Mouse (Mus musculus): ENCODE measurements around the gene Zfp598. TPM values are rescaled to one million over a fixed set of nuclear protein-coding genes. Genes with fewer than 3 reads are reported as not detected.
A peak's percentile ranks its signal among the peaks of the same experiment; 100 is the strongest.
"Not testable (repeated sequence)": the region's sequence is repeated elsewhere in the genome, so short reads cannot be mapped to it uniquely, and the experiment has no call there.

The Zfp598 gene
- polyA plus RNA-seq, 1 experiment from 2014 or later, result 26.8 TPM

DNA sequence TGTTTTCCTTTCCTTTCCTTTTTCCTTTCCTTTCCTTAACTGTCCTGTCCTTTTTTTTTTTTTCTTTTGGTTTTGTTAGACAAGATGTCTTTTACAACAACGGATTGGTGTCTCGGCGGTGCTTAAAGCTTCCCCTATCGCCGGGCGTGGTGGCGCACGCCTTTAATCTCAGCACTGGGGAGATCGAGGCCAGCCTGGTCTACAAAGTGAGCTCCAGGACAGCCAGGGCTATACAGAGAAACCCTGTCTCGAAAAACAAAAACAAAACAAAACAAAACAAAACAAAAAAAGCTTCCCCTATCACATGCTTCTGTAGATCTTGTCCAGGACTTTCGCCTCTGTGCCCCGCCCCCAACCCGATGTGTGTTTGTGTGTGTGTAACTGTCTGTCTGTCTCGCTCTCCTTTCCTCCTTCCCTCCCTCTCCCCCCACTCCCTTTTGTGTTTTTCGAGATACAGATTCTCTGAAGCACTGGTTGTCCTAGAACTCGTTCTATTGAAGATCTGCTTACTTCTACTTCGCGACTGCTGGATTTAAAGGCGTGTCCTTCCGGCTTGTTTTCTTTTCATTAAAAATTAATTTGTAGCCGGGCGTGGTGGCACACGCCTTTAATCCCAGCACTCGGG lies 38.4 kb downstream of the Zfp598 start:
- Histone ChIP-seq H3K9ac (peak overlapping the region; percentile 79; the same call in 1 of the 2 replicates), H3K4me2 (replicated peaks) (peak overlapping the region; percentile 72), H3K27me3 (no peaks in the 10 kb centered on the region), H3K36me3 (peaks cover 22% of the 10 kb centered on the region), H3K4me1 (peaks cover 17% of the 10 kb centered on the region), H3K27ac (replicated peaks) (peak overlapping the region; percentile 84), H3K4me3 (replicated peaks) (peak overlapping the region; percentile 87), H3K9me3 (replicated peaks) (no peaks in the 10 kb centered on the region)
- no peak for ATAC-seq (ENCODE audit: insufficient number of reproducible peaks, low FRiP score, low TSS enrichment, low read depth)
- 3% methylated on average over 24 of the region's 24 CpGs for WGBS

- Histone ChIP-seq H3K9ac (no peak overlapping the region), H3K9me3 (replicated peaks) (no peaks in the 10 kb centered on the region), H3K36me3 (peaks cover 19% of the 10 kb centered on the region), H3K27me3 (no peaks in the 10 kb centered on the region), H3K27ac (replicated peaks) (no peak overlapping the region), H3K4me1 (peaks cover 17% of the 10 kb centered on the region), H3K4me3 (replicated peaks) (peak overlapping the region; percentile 87), H3K4me2 (replicated peaks) (peak overlapping the region; percentile 72)
- ATAC-seq (ENCODE audit: insufficient number of reproducible peaks, low FRiP score, low TSS enrichment, low read depth), result no peak
- 39% methylated on average over 2 of the region's 2 CpGs for WGBS
Observed at GRCm38 (mm10) chr17:24708646-24709045, 39.2 kb downstream of the Zfp598 start.

DNA sequence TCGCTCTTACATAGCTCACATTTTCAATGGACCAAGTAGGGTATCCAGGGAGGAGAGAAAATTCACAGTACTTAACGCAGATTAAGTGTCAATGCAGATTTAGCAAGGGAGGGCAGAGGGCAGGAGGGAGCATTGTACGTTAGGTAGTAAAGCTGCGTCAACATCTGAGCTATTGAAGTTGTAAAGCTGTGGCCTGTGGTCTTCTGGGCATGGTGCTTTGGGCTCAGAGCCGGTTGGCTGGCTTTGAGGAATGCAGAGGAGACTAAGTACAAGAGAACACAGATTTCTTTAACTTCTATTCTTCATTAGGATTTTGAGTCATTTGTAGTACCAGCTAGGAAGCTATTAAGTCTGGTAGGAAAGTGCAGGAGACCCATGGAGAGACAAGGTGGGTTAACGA lies 46.1 kb downstream of the Zfp598 start:
- Histone ChIP-seq H3K4me2 (replicated peaks) (no peak overlapping the region), H3K9me3 (replicated peaks) (no peaks in the 10 kb centered on the region), H3K36me3 (peaks cover 21% of the 10 kb centered on the region), H3K27me3 (no peaks in the 10 kb centered on the region), H3K27ac (replicated peaks) (no peak overlapping the region), H3K4me1 (peaks cover 7% of the 10 kb centered on the region), H3K4me3 (replicated peaks) (no peak overlapping the region), H3K9ac (no peak overlapping the region)
- WGBS, result 72% methylated on average over 6 of the region's 6 CpGs
- no peak for ATAC-seq (ENCODE audit: insufficient number of reproducible peaks, low FRiP score, low TSS enrichment, low read depth)

- Histone ChIP-seq H3K9me3 (replicated peaks) (no peaks in the 10 kb centered on the region), H3K27ac (replicated peaks) (no peak overlapping the region), H3K27me3 (no peaks in the 10 kb centered on the region), H3K9ac (no peak overlapping the region), H3K36me3 (peaks cover 21% of the 10 kb centered on the region), H3K4me3 (replicated peaks) (no peak overlapping the region), H3K4me2 (replicated peaks) (no peak overlapping the region), H3K4me1 (peaks cover 8% of the 10 kb centered on the region)
- WGBS, result 93% methylated on average over 15 of the region's 15 CpGs
- no peak for ATAC-seq (ENCODE audit: insufficient number of reproducible peaks, low FRiP score, low TSS enrichment, low read depth)
Observed at GRCm38 (mm10) chr17:24716166-24716682, 46.7 kb downstream of the Zfp598 start.

DNA sequence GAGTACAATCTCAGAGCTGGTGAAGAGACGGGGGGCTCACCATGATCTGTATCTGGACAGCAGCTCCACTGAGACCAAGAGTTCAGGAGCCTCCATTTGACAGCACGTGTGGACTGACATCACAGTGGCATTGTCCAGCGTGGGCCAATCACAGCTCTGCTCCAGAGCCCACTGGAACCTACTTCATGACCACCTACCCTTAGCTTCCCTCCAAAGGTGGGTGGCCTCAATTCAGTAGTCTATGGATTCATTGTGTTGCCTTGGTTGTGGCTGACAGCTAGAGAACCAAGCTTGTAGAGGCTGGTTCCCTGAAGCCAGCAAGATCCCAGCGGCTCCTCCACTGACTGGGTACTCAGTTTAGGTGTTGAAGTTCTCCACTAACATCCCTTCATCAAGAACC lies 48.5 kb downstream of the Zfp598 start, which contains the start of the genes Rnf151 and Rps2:
Gene Rnf151, minus strand, starts transcription at position 121 of the 400 bp plus-strand sequence.
Gene Rps2, plus strand, starts transcription at position 174 of the 400 bp plus-strand sequence.
- Histone ChIP-seq H3K9me3 (replicated peaks) (no peaks in the 10 kb centered on the region), H3K4me1 (peaks cover 23% of the 10 kb centered on the region), H3K27ac (replicated peaks) (no peak within 1 kb of the TSS), H3K9ac (peak within 1 kb of the TSS; percentile 95; the same call in 1 of the 2 replicates), H3K27me3 (no peaks in the 10 kb centered on the region), H3K4me3 (replicated peaks) (peak within 1 kb of the TSS; percentile 93), H3K36me3 (peaks cover 35% of the 10 kb centered on the region), H3K4me2 (replicated peaks) (peak within 1 kb of the TSS; percentile 56)
- ATAC-seq (ENCODE audit: insufficient number of reproducible peaks, low FRiP score, low TSS enrichment, low read depth), result no peak
- WGBS, result 81% methylated on average over 4 of the region's 4 CpGs

DNA sequence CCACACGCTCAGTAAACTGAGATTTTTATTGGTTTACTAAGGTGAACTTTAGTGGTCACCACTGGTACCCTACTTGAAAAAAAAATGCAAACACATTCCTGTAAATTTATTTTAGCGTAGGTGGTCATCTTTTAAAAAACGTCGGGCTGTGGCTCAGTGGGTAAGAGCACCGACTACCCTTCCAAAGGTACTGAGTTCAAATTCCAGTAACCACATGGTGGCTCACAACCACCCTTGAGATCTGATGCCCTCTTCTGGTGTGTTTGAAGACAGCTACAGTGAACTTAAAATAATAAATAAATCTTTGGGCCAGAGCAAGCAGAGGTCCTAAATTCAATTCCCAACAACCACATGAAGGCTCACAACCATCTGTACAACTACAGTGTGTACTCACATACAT lies 49.5 kb downstream of the Zfp598 start:
- Histone ChIP-seq H3K4me3 (replicated peaks) (peak overlapping the region; percentile 93), H3K4me1 (peaks cover 32% of the 10 kb centered on the region), H3K9ac (peak overlapping the region; percentile 95), H3K36me3 (peaks cover 35% of the 10 kb centered on the region), H3K4me2 (replicated peaks) (peak overlapping the region; percentile 56)
- 58% methylated on average over 5 of the region's 5 CpGs for WGBS
- H3K27me3 ChIP-seq; H3K27ac ChIP-seq (replicated peaks); H3K9me3 ChIP-seq (replicated peaks); ATAC-seq (ENCODE audit: insufficient number of reproducible peaks, low FRiP score, low TSS enrichment, low read depth): not testable (repeated sequence)

DNA sequence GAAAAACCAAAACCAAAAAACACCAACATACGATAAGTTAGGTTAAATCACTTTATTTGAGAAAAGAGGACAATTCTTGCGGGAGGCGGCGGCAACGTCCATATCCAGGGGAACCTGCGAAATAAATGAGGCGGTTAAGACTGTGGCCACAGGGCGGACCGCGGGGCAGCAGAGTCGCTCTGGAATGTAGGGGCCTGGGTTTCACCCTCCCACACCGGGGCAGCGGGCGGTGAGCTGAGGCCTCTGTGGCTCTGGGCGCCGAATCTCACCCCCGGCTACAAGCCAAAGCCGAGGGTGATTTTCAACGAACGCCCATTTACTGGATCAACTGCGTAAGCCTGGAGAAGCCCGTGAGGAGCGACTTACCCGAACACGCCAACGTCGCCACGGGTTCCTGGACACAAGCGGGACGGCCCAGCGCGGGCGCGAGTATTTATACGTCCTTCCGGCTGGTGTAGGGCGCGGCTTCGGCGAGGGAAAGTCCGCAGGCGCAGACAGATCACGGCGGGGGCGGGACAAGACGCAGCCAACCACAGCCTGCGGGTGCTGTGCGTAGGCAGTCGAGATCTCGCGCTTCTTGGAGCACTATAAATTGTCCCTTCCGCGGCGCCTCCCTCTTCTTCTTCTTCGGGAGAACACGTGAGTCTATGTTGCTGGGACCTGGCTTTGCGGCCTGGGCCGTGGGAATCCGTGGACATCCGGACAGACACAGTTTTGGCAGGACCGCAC lies 50.2 kb downstream of the Zfp598 start:
- H3K4me1 ChIP-seq, result peaks cover 32% of the 10 kb centered on the region
- peak overlapping the region; percentile 95 for H3K9ac ChIP-seq
- H3K36me3 ChIP-seq, result peaks cover 35% of the 10 kb centered on the region
- H3K4me2 ChIP-seq (replicated peaks), result peak overlapping the region; percentile 68
- WGBS, result under 1% methylated on average over 61 of the region's 61 CpGs
- peak overlapping the region; percentile 89 for H3K27ac ChIP-seq (replicated peaks)
- ATAC-seq (ENCODE audit: insufficient number of reproducible peaks, low FRiP score, low TSS enrichment, low read depth), result peak; percentile 99
- peak overlapping the region; percentile 93 for H3K4me3 ChIP-seq (replicated peaks)
- no peaks in the 10 kb centered on the region for H3K9me3 ChIP-seq (replicated peaks)
- no peaks in the 10 kb centered on the region for H3K27me3 ChIP-seq

DNA sequence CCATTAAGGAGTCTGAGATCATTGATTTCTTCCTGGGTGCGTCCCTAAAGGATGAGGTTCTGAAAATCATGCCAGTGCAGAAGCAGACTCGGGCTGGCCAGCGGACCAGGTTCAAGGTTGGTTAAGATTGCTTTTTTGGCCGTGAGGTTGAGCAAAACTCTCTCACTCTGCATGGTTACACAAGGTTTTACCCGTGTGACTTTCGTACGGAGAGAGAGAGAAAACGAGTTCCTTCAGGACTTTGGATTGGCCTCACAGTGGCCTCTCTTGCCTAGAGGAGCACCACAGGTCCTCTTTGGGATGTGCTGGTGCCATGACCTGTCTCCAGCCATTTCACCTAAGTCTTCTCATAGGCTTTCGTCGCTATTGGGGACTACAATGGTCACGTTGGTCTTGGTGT lies 51.1 kb downstream of the Zfp598 start:
- WGBS, result 0% methylated on average over 11 of the region's 11 CpGs
- Histone ChIP-seq H3K36me3 (peaks cover 29% of the 10 kb centered on the region), H3K4me1 (peaks cover 32% of the 10 kb centered on the region), H3K9ac (peak overlapping the region; percentile 78), H3K4me2 (replicated peaks) (peak overlapping the region; percentile 68), H3K27ac (replicated peaks) (peak overlapping the region; percentile 89; the same call in 1 of the 2 replicates), H3K4me3 (replicated peaks) (peak overlapping the region; percentile 93)
- H3K9me3 ChIP-seq (replicated peaks); H3K27me3 ChIP-seq; ATAC-seq (ENCODE audit: insufficient number of reproducible peaks, low FRiP score, low TSS enrichment, low read depth): not testable (repeated sequence)

DNA sequence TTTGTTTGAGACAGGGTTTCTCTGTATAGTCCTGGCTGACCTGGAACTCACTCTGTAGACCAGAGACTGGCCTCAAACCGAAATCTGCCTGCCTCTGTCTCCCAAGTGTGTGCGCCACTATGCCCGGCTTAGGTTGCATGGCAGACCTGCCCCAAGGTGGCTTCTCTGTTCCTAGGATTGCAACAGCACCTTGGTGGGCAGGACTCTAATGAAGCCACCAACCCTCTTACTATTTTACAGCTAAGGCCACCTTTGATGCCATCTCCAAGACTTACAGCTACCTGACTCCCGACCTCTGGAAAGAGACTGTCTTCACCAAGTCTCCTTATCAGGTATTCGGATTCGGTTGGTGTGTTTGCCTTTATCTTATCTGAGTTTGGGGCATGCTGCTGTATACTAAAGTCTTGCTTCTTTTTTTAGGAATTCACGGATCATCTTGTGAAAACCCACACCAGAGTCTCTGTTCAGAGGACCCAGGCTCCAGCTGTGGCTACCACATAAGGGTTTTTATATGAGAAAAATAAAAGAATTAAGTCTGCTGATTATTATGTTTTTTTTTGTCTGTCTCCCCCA lies 52.0 kb downstream of the Zfp598 start:
- Histone ChIP-seq H3K4me2 (replicated peaks) (peak overlapping the region; percentile 68), H3K36me3 (peaks cover 24% of the 10 kb centered on the region), H3K9ac (peak overlapping the region; percentile 22; the same call in 1 of the 2 replicates), H3K4me1 (peaks cover 32% of the 10 kb centered on the region), H3K4me3 (replicated peaks) (peak overlapping the region; percentile 93)
- not testable (repeated sequence) for ATAC-seq (ENCODE audit: insufficient number of reproducible peaks, low FRiP score, low TSS enrichment, low read depth); H3K27ac ChIP-seq (replicated peaks); H3K9me3 ChIP-seq (replicated peaks); H3K27me3 ChIP-seq
- 67% methylated on average over 7 of the region's 7 CpGs for WGBS

DNA sequence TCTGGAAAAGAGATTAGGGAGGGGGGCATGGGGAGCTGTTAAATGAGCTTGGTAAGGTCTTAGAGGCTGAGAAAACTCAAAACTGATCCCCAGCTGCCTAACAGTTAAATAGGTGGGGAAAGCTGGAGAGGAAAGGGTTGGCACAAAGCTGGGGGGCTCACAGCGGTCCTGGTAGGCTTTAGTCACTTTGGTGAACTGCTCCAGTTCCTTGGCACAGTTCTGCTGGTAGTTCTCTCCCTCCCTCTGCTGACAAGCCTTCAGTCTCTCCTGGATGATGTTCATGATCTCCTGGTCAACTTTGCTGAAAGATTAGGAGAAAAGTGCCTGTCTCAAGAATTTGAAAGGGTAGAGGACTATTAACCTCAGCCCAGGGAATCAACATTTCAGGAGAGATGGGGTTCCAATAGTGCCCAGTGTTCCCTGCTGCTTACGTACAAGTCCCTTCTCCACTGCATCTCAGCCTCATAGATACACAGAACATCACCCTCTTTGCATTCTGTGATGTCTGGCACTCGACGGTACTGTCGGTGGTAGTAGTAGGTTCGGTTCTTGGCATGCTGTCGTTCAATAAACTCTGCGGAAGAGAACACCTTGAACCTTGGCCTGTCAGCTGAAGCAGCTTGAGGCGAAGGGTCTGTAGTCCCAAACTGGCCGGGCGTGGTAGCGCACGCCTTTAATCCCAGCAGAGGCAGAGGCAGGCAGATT lies 52.9 kb downstream of the Zfp598 start:
- H3K9me3 ChIP-seq (replicated peaks), result no peaks in the 10 kb centered on the region
- H3K9ac ChIP-seq, result 0 out of 2 replicates have a peak overlapping the region, but pooled peaks have one; percentile 3
- H3K27me3 ChIP-seq, result no peaks in the 10 kb centered on the region
- peaks cover 32% of the 10 kb centered on the region for H3K4me1 ChIP-seq
- ATAC-seq (ENCODE audit: insufficient number of reproducible peaks, low FRiP score, low TSS enrichment, low read depth), result no peak
- 29% methylated on average over 13 of the region's 13 CpGs for WGBS
- H3K4me2 ChIP-seq (replicated peaks), result peak overlapping the region; percentile 62
- peaks cover 22% of the 10 kb centered on the region for H3K36me3 ChIP-seq
- H3K4me3 ChIP-seq (replicated peaks), result peak overlapping the region; percentile 93; the same call in 1 of the 2 replicates
- H3K27ac ChIP-seq (replicated peaks), result 0 out of 2 replicates have a peak overlapping the region, but pooled peaks have one; percentile 29

All from embryonic facial prominence, embryonic 15.5 days (tissue).